Mouse (Mus musculus) ES-E14 (cell line): ENCODE measurements around the gene Npy1r.

Experiments used
- ZC3H11A ChIP-seq: IDR thresholded peaks from 2 replicates; pipeline ENCODE4 v1.6.1; 2012; ENCODE audit warnings: low read depth, mild to moderate bottlenecking, inconsistent platforms, low read length, borderline replicate concordance
- ZNF384 ChIP-seq: IDR thresholded peaks from 2 replicates; pipeline ENCODE4 v1.6.1; 2012; ENCODE audit warnings: low read depth, low read length, inconsistent platforms

- TF ChIP-seq ZNF384 = no peak
- no peak for TF ChIP-seq ZC3H11A
Observed at GRCm38 (mm10) chr8:66714324-66714975, 17.5 kb downstream of the Npy1r start.
